Mouse (Mus musculus) left cerebral cortex, adult 8-10 months (tissue): ENCODE results near the gene Gjc2. TPM values are rescaled to one million over a fixed set of nuclear protein-coding genes. Genes with fewer than 3 reads are reported as not detected.

Source experiments
- DNase-seq, 2 experiments: peaks; one replicate each; pipeline ENCODE4 v3.0.0; 2022; ENCODE audit warnings: low spot score in 2 of 2
- total RNA-seq, 4 experiments: library from RNA; stranded (reverse); gene quantifications; 2 replicates each; pipeline ENCODE4 v1.2.4; 2022

Gjc2 gene
- total RNA-seq, 4 experiments from 2014 or later, result 13.7 to 17.5 (median 16.0) TPM

GRCm38 (mm10) chr11:59209003-59209441 is 26.0 kb upstream of the Gjc2 start:
- DNase-seq, result no peak

- DNase-seq, result peak; percentile 94
These were observed 25.3 kb upstream of the Gjc2 start, which contains the start of gene 2310033P09Rik for GRCm38 (mm10) chr11:59208153-59208831. TSS of gene 2310033P09Rik (plus strand) at chr11:59208321.

- DNase-seq, result peak; percentile 86 to 89
These were observed 19.3 kb upstream of the Gjc2 start, which contains the start of gene Mrpl55 for GRCm38 (mm10) chr11:59202081-59202995. TSS of gene Mrpl55 (plus strand) at chr11:59202486.

GRCm38 (mm10) chr11:59201216-59202002 is 18.4 kb upstream of the Gjc2 start:
- no peak for DNase-seq

- DNase-seq, result no peak
These were observed 13.2 kb upstream of the Gjc2 start for GRCm38 (mm10) chr11:59196230-59196629.

- no peak for DNase-seq
These were observed 9.0 kb upstream of the Gjc2 start, which contains the start of gene Guk1 for GRCm38 (mm10) chr11:59192059-59192386. TSS of gene Guk1 (minus strand) at chr11:59192212.

GRCm38 (mm10) chr11:59191231-59192058 is 8.4 kb upstream of the Gjc2 start:
- peak; percentile 78 to 94 for DNase-seq

GRCm38 (mm10) chr11:59187706-59188105 is 4.7 kb upstream of the Gjc2 start:
- no peak for DNase-seq

GRCm38 (mm10) chr11:59185490-59185889 is 2.5 kb upstream of the Gjc2 start:
- no peak for DNase-seq

- no peak for DNase-seq
These were observed 808 bp upstream of the Gjc2 start for GRCm38 (mm10) chr11:59183821-59184220.

- DNase-seq, result no peak
These were observed 6.1 kb downstream of the Gjc2 start for GRCm38 (mm10) chr11:59176921-59177320.

GRCm38 (mm10) chr11:59176475-59176874 is 6.5 kb downstream of the Gjc2 start:
- no peak for DNase-seq

GRCm38 (mm10) chr11:59174189-59174838 is 8.7 kb downstream of the Gjc2 start:
- no peak for DNase-seq

GRCm38 (mm10) chr11:59170549-59170948 is 12.5 kb downstream of the Gjc2 start:
- DNase-seq, result no peak

GRCm38 (mm10) chr11:59169807-59170206 is 13.2 kb downstream of the Gjc2 start:
- no peak for DNase-seq

GRCm38 (mm10) chr11:59165616-59166241 is 17.3 kb downstream of the Gjc2 start:
- DNase-seq, result no peak

- DNase-seq, result no peak
These were observed 18.6 kb downstream of the Gjc2 start for GRCm38 (mm10) chr11:59164384-59164783.

- peak; percentile 98 to 100 for DNase-seq
These were observed 19.5 kb downstream of the Gjc2 start, which contains the start of gene Iba57 for GRCm38 (mm10) chr11:59163255-59164236. TSS of gene Iba57 (minus strand) at chr11:59163739.
